Mouse (Mus musculus): ENCODE measurements around the gene Fam168b. TPM values are rescaled to one million over a fixed set of nuclear protein-coding genes. Genes with fewer than 3 reads are reported as not detected.

The Fam168b gene
- 100 to 1,000 TPM; 203 to 226 TPM for total RNA-seq (2021)
- long read RNA-seq, full-length matches to known transcripts, result 54 of 108 reads
- long read RNA-seq, partial matches to known transcripts, result 2 of 108 reads
- long read RNA-seq, other reads (novel, unspliced or antisense), result 52 of 108 reads

- peak; percentile 86 to 91 for DNase-seq (ENCODE audit: low spot score in 2 of 2)
Measured at GRCm38 (mm10) chr1:34842887-34843618, at the start of gene Fam168b. Fam168b (minus strand) TSS chr1:34843065.

GRCm38 (mm10) chr1:34892466-34892865, 49.6 kb upstream of the Fam168b start:
- no peak for DNase-seq (ENCODE audit: low spot score in 2 of 2)

GRCm38 (mm10) chr1:34891559-34892289, 48.9 kb upstream of the Fam168b start:
- peak; percentile 64 to 74 for DNase-seq (ENCODE audit: low spot score in 2 of 2)

DNA sequence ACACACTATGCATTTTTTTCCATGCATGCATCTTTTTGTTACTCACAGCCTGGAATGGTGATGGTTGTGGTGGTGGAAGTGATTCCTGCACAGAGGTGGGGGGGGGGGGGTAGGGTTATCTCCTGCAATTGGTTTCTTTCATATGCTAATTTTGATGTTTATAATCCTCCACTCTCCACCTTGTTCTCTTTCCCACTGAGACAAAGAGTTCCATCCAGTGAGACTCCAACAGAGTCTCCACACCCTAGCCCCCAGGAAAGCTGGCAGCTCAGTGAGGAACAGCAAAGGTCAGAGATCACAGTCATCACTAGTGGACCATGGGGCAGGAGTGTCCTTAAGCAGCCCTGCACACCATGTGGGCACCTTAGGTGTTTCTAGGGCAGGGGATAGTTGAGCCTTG, 40.9 kb upstream of the Fam168b start:
- no peak for DNase-seq (ENCODE audit: low spot score in 2 of 2)

DNA sequence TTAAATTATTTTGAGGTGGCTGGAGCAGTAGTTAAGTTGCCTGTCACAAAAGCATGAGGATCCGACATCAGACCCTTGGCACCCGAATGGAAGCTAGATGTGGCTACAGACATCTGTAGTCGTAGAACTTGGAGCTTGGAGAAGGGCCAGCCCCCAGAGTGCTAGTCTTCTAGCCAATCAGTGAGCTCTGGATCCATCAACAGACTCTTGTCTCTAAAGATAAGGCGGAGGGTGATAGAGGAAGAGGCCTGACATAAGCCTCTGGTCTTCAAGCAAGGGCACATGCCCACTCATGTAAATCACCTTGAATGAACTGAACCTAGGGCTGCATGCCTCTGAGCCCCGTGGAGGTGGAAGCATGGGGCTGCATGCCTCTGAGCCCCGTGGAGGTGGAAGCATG, 36.7 kb upstream of the Fam168b start:
- DNase-seq (ENCODE audit: low spot score in 2 of 2), result peak in 1 of 2 experiments; percentile 9

DNA sequence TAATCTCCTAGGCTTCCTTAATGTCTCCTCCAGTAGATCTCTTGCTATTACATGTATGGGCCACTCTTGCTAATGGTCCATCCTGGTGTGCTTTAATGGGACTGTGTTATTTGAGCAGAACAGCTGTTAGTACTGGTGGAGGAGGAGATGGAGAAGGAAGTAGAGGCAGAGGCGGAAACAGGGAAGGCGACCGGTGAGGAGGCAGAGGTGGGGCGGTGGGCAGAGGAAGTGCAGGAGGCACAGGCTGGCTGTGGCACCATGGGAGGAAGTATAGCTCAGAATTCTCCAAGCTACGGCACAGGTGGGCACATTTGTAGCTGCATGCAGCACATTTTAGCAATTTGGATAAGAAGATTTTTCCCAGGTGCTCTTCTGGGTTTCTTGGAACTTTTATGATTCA, 30.7 kb upstream of the Fam168b start:
- no peak for DNase-seq (ENCODE audit: low spot score in 2 of 2)

GRCm38 (mm10) chr1:34871170-34871569, 28.3 kb upstream of the Fam168b start:
- DNase-seq (ENCODE audit: low spot score in 2 of 2), result no peak

DNA sequence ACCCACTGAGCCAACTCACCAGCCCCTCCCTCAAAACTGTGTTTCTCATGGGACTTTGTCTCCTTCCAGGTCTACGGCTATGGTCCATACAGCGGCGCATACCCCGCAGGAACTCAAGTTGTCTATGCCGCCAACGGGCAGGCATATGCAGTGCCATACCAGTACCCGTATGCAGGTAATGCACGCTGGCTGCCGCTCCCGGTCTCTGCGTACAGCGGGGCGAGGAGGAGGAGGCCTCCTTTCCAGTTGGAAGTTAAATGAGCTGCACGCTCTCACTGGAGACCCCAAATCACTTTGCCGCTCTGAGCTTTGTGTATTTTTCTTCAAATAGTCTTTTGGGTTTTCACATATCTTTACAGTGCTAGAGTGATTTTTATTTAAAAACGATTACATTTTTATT, 26.4 kb upstream of the Fam168b start:
- DNase-seq (ENCODE audit: low spot score in 2 of 2), result no peak

GRCm38 (mm10) chr1:34868391-34868790, 25.5 kb upstream of the Fam168b start:
- DNase-seq (ENCODE audit: low spot score in 2 of 2), result no peak

GRCm38 (mm10) chr1:34867574-34867955, 24.7 kb upstream of the Fam168b start:
- no peak for DNase-seq (ENCODE audit: low spot score in 2 of 2)

GRCm38 (mm10) chr1:34866815-34867573, 24.1 kb upstream of the Fam168b start:
- peak; percentile 89 to 91 for DNase-seq (ENCODE audit: low spot score in 2 of 2)

DNA sequence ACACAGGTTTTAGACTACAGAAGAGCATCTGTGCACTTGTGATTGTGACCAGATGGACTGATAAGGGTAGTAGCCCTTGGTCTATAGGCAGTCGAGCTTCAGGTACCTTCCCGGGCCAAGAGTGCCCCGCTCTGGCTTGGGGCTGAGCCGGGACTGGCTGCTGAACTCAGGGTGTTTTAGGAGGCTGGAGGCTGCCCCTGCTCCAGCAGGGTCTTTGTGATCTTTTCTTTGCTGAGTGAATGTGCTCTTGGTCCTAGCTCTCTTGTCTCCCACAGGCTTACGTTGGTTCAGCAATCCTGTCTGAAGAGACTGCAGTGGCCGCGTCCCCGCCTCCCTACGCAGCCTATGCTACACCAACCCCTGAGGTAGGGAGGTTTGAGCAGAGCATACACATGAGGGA, 23.0 kb upstream of the Fam168b start:
- DNase-seq (ENCODE audit: low spot score in 2 of 2), result no peak

DNA sequence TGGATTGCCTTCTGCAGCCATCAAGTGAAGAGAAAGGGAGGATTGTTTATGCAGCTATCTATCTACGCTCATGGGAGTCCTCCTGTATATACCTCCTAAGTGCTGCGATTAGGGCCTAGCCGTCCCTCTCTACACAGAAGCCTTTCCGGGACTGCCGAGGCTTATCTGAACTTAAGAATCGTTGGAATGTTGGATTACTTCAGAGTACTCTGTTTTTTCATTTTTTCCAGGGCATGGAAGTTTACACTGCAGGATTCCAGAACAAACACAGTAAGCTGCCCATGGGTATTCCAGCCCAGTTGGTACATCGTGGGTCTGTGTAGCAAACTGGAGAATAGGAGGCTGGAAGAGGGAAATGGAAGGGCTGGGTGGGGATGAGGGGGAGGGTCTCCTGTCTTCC, 21.4 kb upstream of the Fam168b start:
- no peak for DNase-seq (ENCODE audit: low spot score in 2 of 2)

DNA sequence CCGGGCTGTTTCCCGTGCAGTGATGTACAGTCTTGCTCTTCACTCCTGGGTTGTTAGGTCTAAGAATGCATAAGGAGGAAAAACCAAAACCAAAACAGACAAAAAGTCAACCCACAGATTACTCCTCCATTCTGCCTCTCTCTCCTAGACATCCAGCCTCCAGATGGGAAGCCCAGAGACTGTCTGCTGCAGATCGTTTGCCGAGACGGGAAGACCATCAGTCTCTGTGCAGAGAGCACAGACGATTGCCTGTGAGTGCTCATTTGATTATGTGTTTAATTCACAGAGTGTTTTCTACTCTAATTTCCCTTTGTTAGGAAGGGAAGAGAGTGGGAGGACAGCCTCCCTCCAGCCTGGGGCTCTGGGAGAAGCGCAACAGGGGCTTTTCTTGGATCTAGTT, 20.5 kb upstream of the Fam168b start:
- no peak for DNase-seq (ENCODE audit: low spot score in 2 of 2)

DNA sequence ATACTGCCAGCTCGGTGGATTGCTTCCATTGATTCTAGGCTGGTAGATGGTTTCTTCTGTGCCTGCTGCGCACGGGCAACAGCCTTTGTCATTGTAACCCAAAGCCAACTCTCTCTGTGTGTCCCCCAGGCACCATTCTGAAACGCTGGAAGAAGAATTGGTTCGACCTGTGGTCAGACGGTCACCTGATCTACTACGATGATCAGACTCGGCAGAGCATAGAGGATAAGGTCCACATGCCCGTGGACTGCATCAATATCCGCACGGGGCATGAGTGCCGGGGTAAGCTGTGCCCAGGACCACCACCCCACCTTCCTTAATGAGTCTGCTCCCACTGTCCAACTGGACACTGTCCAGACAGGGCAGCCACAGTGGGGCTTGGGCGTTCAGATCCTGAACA, 20.0 kb upstream of the Fam168b start:
- no peak for DNase-seq (ENCODE audit: low spot score in 2 of 2)

- no peak for DNase-seq (ENCODE audit: low spot score in 2 of 2)
Measured at GRCm38 (mm10) chr1:34860205-34860604, 17.3 kb upstream of the Fam168b start.

GRCm38 (mm10) chr1:34859761-34860160, 16.9 kb upstream of the Fam168b start:
- no peak for DNase-seq (ENCODE audit: low spot score in 2 of 2)

DNA sequence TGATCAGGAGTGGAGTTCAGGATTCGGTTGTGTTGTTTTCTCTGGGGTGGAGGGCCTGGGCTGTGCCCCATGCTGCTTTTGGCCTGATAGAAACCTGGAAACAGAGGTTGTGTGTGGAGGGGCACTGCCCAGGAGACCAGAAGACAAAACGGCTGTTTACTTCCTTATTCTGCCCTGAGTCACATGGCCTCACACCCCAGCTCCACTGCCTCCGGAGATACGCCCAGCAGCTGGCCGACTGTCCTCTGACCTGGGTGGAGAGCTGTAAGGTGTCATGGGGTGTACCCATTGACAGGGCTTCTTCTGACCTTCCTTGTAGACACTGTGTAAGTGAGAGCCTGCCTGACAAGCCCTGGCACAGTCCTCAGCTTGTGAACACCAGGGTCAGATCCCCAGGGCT, 15.8 kb upstream of the Fam168b start:
- DNase-seq (ENCODE audit: low spot score in 2 of 2), result no peak

DNA sequence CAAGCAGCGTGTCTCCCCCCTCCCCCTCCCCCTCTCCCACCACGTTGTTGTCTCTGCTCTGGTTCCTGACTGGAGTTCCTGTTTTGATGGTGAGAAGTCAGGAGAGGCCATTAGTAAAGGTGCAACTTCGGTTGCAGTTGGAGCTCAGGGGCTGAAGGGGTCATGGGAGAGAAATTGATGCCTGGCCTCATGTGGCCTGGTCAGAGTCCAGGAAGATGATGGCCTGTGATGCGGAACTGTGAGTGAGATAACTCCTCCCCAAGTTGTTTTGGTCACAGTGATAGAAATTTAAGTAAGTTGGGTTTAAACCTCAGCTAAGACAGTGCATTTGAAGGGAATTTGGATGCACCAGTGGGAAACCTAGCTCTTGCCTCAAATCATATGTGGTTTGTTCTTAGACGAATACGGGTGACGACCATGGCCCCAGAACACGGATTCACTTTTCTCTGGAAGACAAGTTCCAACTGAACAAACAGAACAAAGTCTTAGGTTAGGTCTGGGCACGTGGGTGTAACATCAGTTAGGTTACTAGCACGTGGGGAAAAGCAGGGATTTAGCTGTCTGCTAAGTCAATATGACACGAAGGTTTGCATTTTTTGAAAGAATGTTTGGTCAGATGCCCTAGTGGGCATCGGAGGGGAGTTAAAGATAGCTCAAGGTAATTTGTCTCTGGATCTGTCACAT, 12.3 kb upstream of the Fam168b start:
- no peak for DNase-seq (ENCODE audit: low spot score in 2 of 2)

- no peak for DNase-seq (ENCODE audit: low spot score in 2 of 2)
Measured at GRCm38 (mm10) chr1:34853786-34854185, 10.9 kb upstream of the Fam168b start.

Data from layer of hippocampus, postnatal 10 days (tissue).